Mouse (Mus musculus): Measurements from ENCODE around the gene Ggnbp2. TPM values are rescaled to one million over a fixed set of nuclear protein-coding genes. Genes with fewer than 3 reads are reported as not detected.

Ggnbp2 gene
- total and polyA plus RNA-seq, 3 experiments = 22.9 to 54.9 (median 47.9) TPM

DNA sequence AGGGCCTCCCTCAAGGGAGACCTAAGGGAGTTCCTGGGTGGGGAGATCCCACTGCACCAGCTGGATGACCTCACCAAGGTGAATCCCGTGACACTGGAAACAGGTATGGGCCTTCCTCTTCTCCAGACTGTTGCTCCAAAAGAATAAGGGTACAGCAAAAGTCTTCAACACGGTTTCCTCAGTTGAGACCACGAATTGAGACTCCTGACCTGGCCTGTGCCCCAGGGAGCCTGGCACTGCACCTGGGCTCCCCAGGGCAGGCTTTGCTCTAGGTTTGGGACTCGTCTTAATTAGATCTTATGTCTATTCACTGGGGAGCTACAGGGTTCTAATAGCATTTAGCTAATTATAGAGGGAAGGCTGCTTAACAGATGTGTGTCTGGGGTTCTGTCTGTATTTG lies 14.6 kb upstream of the Ggnbp2 start:
- intact Hi-C loops (cut with DNase I) = no loop called here
- Histone ChIP-seq H3K4me1 (ENCODE audit: control insufficient read depth, insufficient read depth, low read length) (peaks cover 4% of the 10 kb centered on the region; the same call in 1 of the 2 replicates), H3K79me2 (replicated peaks; ENCODE audit: control insufficient read depth, insufficient read depth, low read length) (no peaks in the 10 kb centered on the region; the same call in 1 of the 2 replicates), H3K27me3 (ENCODE audit: control insufficient read depth, insufficient read depth, low read length) (no peaks in the 10 kb centered on the region), H3K9ac (ENCODE audit: low read depth, low read length) (no peak overlapping the region), H3K27ac (no peak overlapping the region), H3K36me3 (ENCODE audit: control insufficient read depth, insufficient read depth, low read length) (no peaks in the 10 kb centered on the region), H3K4me3 (no peak overlapping the region)
- no peak for DNase-seq
- TF ChIP-seq CTCF (IDR thresholded peaks at IDR 0.05) (no peak), EP300 (IDR thresholded peaks at IDR 0.05; ENCODE audit: insufficient read depth, low read depth, low read length) (no peak), POLR2A (IDR thresholded peaks at IDR 0.05; ENCODE audit: insufficient read depth, low read depth, low read length) (no peak)
- WGBS = 90% methylated on average over 4 of the region's 4 CpGs

DNA sequence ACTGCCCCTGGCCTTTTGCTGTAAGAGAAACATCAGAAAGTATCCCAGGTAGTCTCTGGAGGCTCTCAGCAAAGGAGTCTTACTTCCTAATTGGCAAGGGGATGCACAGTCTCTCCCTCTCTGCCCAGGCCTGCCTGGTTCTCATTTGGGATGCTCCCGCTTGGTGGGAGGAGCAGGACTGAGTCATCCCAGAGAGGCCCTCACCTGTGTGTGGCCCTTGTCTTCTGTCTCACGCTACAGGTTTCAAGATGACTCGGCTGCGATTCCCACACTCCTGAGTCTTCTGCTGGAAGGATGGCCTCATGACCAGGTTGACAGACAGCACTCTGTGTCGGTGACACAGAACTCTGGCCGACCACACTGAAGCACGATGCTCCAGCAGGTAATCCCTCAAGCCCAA lies 11.7 kb upstream of the Ggnbp2 start:
- no peak overlapping the region for H3K4me3 ChIP-seq
- H3K27me3 ChIP-seq (ENCODE audit: control insufficient read depth, insufficient read depth, low read length) = no peaks in the 10 kb centered on the region
- H3K36me3 ChIP-seq (ENCODE audit: control insufficient read depth, insufficient read depth, low read length) = no peaks in the 10 kb centered on the region
- peaks cover 4% of the 10 kb centered on the region; the same call in 1 of the 2 replicates for H3K4me1 ChIP-seq (ENCODE audit: control insufficient read depth, insufficient read depth, low read length)
- no peak overlapping the region for H3K27ac ChIP-seq
- TF ChIP-seq POLR2A (IDR thresholded peaks at IDR 0.05; ENCODE audit: insufficient read depth, low read depth, low read length) (no peak), CTCF (IDR thresholded peaks at IDR 0.05) (no peak), EP300 (IDR thresholded peaks at IDR 0.05; ENCODE audit: insufficient read depth, low read depth, low read length) (no peak)
- intact Hi-C loops (cut with DNase I) = no loop called here
- DNase-seq = no peak
- no peaks in the 10 kb centered on the region; the same call in 1 of the 2 replicates for H3K79me2 ChIP-seq (replicated peaks; ENCODE audit: control insufficient read depth, insufficient read depth, low read length)
- no peak overlapping the region for H3K9ac ChIP-seq (ENCODE audit: low read depth, low read length)
- WGBS = 91% methylated on average over 7 of the region's 7 CpGs

DNA sequence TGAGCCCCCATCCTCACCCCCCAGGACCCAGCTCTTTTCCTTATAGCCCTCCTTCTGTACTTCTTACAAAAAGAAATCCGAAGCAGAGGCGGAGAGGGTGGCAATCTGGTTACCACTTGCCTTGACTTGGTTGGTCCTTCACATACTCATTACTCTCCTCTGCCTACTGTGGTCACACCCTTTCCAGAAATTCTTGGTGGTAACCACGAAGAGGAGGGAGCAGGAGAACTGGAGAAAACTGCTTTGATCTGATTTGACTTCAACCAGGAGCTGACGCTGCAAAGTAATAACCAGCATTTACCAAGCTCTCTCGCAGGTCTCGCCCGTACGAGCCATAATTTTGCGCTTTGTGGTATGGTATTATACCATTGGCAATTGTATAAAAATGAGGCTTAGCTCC lies 10.4 kb upstream of the Ggnbp2 start:
- TF ChIP-seq EP300 (IDR thresholded peaks at IDR 0.05; ENCODE audit: insufficient read depth, low read depth, low read length) = no peak
- no peak for TF ChIP-seq POLR2A (IDR thresholded peaks at IDR 0.05; ENCODE audit: insufficient read depth, low read depth, low read length)
- TF ChIP-seq CTCF (IDR thresholded peaks at IDR 0.05) = no peak
- no peaks in the 10 kb centered on the region for H3K36me3 ChIP-seq (ENCODE audit: control insufficient read depth, insufficient read depth, low read length)
- H3K4me3 ChIP-seq = peak overlapping the region; percentile 97
- DNase-seq = no peak
- intact Hi-C loops (cut with DNase I) = loop anchor here (1.0 kb wide), 1 partner anchor 10 kb away; no protein-coding TSS in a partner anchor
- 59% methylated on average over 9 of the region's 9 CpGs for WGBS
- H3K79me2 ChIP-seq (replicated peaks; ENCODE audit: control insufficient read depth, insufficient read depth, low read length) = no peaks in the 10 kb centered on the region; the same call in 1 of the 2 replicates
- H3K9ac ChIP-seq (ENCODE audit: low read depth, low read length) = peak overlapping the region; percentile 70
- H3K4me1 ChIP-seq (ENCODE audit: control insufficient read depth, insufficient read depth, low read length) = peaks cover 4% of the 10 kb centered on the region; the same call in 1 of the 2 replicates
- H3K27me3 ChIP-seq (ENCODE audit: control insufficient read depth, insufficient read depth, low read length) = no peaks in the 10 kb centered on the region
- peak overlapping the region; percentile 90 for H3K27ac ChIP-seq

DNA sequence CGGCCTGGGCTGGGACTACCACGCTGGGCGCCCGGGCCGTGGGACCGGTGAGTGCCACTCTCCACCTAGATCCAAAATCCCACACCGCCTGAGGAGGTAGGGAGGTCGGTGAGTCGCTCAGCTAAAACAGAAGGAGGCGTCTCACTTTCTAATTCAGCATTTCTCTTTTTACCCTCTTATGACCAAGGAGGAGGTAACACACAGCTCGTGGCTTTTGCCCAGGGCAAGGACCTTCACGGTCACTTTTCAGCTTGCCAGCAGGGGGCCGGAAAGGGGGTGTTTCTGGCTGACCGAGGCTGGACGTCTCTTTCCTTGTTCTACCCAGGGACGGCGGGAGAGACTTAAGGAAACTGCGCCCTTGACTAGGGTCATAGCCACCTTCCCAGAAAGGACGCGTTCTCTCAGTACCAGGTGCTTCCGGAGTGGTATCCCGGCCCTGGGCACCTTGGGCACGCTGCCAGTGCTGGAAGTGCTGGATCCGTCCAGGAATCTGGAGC lies 9.9 kb upstream of the Ggnbp2 start:
- WGBS = under 1% methylated on average over 24 of the region's 24 CpGs
- peaks cover 4% of the 10 kb centered on the region; the same call in 1 of the 2 replicates for H3K4me1 ChIP-seq (ENCODE audit: control insufficient read depth, insufficient read depth, low read length)
- H3K27ac ChIP-seq = peak overlapping the region; percentile 90
- intact Hi-C loops (cut with DNase I) = loop anchor here (1.0 kb wide), 1 partner anchor 9 kb away; no protein-coding TSS in a partner anchor
- H3K79me2 ChIP-seq (replicated peaks; ENCODE audit: control insufficient read depth, insufficient read depth, low read length) = no peaks in the 10 kb centered on the region; the same call in 1 of the 2 replicates
- H3K27me3 ChIP-seq (ENCODE audit: control insufficient read depth, insufficient read depth, low read length) = no peaks in the 10 kb centered on the region
- DNase-seq = peak; percentile 59 to 69
- H3K36me3 ChIP-seq (ENCODE audit: control insufficient read depth, insufficient read depth, low read length) = no peaks in the 10 kb centered on the region
- H3K9ac ChIP-seq (ENCODE audit: low read depth, low read length) = peak overlapping the region; percentile 70
- peak overlapping the region; percentile 97 for H3K4me3 ChIP-seq
- TF ChIP-seq CTCF (IDR thresholded peaks at IDR 0.05) (peak; percentile 52), POLR2A (IDR thresholded peaks at IDR 0.05; ENCODE audit: insufficient read depth, low read depth, low read length) (no peak)

DNA sequence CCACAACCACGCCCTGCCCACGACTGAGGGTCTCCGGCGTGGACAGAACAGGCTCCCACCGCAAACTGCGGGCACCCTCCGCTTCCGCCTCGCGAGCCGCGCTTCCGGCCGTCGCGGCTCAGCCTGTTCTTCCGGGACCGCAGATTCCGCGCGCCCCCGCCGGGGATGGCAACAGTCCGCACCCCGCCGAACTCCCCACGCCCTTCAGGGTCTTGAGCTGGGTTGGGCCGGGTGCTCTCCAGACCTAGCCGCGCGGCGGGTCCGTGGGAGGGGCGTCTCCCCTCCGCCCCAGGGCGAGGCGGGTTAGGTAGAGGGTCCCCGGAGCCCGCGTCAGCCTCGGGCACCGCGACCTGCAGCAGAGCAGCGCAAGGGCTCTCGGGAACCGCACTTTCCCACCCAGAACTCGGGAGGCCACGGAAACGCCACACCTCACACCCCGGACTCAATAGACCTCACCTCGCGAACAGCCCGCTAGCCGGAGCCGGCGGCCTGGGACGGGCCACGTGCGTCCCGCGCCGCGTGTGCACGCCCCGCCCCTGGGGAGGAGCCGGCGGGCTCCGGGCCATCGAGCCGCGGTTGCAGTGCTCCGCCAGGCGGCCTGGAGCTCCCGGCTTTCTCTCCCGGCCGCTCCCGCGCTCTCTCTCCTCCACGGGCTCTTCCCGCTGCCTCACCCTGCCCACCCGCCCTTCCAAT lies 9.3 kb upstream of the Ggnbp2 start, which contains the start of the genes Myo19 and Pigw:
Myo19 (plus strand) TSS at position 377 of the 693 bp plus-strand sequence.
Pigw (minus strand) TSS at position 514 of the 693 bp plus-strand sequence.
- Histone ChIP-seq H3K36me3 (ENCODE audit: control insufficient read depth, insufficient read depth, low read length) (no peaks in the 10 kb centered on the region), H3K27me3 (ENCODE audit: control insufficient read depth, insufficient read depth, low read length) (no peaks in the 10 kb centered on the region), H3K4me3 (peak within 1 kb of the TSS; percentile 97), H3K27ac (peak within 1 kb of the TSS; percentile 90), H3K9ac (ENCODE audit: low read depth, low read length) (peak within 1 kb of the TSS; percentile 81), H3K4me1 (ENCODE audit: control insufficient read depth, insufficient read depth, low read length) (peaks cover 4% of the 10 kb centered on the region; the same call in 1 of the 2 replicates), H3K79me2 (replicated peaks; ENCODE audit: control insufficient read depth, insufficient read depth, low read length) (no peaks in the 10 kb centered on the region; the same call in 1 of the 2 replicates)
- under 1% methylated on average over 80 of the region's 81 CpGs for WGBS
- peak; percentile 91 to 92 for DNase-seq
- TF ChIP-seq EP300 (IDR thresholded peaks at IDR 0.05; ENCODE audit: insufficient read depth, low read depth, low read length) (no peak), POLR2A (IDR thresholded peaks at IDR 0.05; ENCODE audit: insufficient read depth, low read depth, low read length) (peak; percentile 55), CTCF (IDR thresholded peaks at IDR 0.05) (peak; percentile 71)
- intact Hi-C loops (cut with DNase I) = loop anchor here (1.0 kb wide), 1 partner anchor 9 kb away; no protein-coding TSS in a partner anchor

Measured in heart, adult 2 months (tissue).